Mouse (Mus musculus): ENCODE results near the gene Gm21987.

The Gm21987 gene

DNA sequence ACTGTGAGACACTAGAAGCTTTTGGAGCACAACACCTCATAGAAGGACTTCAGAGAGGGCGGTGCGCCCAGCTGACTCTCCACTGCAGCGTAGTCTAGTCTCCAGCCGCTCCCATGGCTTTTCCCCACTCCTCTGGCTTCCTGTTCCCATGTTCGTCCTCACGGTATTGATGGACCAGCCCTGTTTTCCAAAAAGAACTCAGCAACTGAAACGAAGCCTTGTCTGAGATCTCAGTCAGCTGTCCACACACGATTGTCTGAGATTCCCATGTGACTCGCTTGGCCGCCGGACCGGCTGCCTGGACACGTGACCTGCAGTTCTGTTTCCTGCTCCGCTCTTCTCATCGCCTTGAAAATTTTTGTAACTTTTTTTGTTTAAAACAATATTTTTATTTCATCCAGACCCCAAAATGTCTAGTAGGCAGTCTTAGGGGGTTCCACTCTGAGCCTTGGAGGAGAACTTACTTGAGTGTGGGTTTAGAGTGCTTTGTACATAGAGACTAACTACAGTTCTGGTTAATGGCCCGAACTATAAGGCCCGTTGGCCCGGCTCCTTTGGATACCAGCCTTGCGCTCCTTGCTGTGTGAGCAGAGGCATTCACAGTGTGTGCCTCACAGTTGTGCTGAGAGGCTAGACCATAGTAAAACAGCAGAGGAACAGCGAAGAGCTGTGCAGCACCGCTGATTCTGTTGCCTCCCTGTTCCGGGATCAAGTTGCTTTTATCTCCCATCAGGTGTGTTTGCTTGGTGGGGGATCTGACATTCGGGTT is 45.5 kb downstream of the Gm21987 start:
- peak; percentile 31 for DNase-seq (ENCODE audit: low read depth, low spot score)

DNA sequence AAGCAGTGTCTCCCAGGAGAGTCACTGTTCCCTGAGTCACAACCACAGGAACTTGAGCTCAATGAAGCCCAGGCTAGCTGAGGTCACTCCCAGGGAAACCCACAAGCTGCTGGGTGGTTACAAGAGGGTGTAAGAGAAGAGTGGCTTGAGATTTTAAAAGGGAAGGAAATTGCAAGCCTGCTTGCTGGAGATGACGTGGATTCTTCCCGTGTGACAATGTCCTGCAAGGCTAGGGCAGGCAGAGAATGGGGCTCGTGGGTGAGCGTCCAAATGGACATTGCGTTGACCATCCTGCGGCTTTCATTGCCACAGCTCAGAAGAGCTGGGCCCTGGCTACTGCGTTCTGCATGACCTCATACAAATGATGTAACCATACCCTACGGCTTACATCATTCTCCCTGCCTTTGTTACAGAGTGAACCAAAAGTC is 47.4 kb downstream of the Gm21987 start:
- no peak for DNase-seq (ENCODE audit: low read depth, low spot score)

DNA sequence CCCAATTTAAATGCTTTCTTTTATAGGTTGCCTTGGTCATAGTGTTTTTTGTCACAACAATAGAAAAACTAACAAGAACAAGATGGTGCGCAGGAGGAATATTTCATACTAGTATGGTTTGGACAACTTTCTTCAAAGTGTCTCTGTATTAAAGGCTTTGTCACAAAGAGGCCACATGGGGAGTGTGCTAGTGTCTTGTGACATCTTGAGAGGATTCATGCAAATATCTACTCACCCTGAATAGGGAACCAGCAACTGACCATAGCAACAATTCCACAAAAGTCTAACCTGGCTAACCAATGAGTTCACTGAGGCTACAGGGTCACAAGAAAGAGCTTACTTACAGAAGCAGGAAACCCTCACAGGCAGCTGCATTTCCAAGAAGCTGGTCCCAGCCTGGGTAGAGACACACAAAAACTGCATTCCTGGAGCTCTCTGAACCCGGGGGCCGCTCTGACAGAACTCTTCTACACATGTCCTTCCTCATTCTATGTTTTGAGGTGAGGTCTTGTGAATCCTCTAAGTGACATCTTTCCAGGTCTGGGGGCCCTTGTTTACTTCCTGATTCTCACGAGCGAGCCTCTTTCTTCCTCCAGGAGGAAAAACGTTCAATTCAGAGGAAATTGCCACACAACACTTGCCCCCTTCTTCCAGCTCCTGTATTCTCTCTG is 48.4 kb downstream of the Gm21987 start:
- DNase-seq (ENCODE audit: low read depth, low spot score): no peak

DNA sequence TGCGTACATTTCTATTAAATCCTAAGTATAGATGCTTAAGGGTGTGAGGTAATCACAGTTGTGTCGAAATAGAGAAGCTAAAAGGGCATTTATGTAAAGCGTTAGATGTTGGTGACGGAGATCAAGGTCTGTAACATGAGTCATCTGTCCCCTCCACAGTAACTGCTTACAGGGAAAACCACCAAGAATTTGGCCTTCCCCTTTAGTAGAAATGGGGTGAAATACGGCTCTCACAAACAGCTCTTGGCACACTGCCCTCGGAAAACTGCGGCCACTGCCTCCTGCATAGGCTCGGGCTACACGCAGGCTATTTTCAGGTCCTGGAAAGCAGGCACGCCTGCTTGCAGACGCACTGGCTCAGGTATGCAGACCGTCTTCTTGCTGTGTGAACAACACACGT is 49.3 kb downstream of the Gm21987 start:
- no peak for DNase-seq (ENCODE audit: low read depth, low spot score)

DNA sequence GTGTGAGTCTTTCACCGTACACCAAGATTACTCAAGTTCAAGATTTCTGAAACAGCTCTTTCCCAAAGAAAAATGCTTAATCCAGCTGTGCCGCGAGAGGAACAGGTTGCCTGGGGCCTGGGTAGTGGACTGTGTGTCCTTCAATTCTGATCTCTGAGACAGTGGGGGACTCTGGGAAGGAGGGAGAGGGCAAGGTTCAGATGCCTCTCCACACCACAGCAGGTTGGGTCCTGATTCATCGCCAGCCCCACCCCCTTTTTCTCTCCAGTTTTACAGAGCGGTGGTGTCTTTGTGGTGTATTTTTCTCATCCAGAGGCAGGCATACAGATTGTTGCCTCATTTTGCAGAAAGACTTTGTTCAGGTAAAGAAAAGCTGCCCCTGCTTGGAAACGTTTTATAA is 51.4 kb downstream of the Gm21987 start:
- DNase-seq (ENCODE audit: low read depth, low spot score): no peak

DNA sequence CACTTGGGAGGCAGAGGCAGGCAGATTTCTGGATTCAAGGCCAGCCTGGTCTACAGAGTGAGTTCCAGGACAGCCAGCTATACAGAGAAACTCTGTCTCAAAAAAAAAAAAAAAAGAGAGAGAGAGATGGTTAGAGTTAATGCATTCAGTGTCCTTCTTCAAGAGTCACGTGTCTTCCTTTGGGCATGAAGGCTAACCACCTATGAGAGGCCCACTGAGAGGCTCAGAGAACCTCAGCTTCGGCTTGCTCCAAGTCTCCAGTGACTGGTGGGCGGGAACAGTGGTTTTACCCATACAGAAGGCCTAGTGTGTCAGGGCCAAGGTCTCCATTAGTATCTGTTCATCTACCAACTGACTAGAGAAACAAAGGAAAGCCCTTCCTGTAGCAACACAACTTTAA is 52.2 kb downstream of the Gm21987 start:
- no peak for DNase-seq (ENCODE audit: low read depth, low spot score)

DNA sequence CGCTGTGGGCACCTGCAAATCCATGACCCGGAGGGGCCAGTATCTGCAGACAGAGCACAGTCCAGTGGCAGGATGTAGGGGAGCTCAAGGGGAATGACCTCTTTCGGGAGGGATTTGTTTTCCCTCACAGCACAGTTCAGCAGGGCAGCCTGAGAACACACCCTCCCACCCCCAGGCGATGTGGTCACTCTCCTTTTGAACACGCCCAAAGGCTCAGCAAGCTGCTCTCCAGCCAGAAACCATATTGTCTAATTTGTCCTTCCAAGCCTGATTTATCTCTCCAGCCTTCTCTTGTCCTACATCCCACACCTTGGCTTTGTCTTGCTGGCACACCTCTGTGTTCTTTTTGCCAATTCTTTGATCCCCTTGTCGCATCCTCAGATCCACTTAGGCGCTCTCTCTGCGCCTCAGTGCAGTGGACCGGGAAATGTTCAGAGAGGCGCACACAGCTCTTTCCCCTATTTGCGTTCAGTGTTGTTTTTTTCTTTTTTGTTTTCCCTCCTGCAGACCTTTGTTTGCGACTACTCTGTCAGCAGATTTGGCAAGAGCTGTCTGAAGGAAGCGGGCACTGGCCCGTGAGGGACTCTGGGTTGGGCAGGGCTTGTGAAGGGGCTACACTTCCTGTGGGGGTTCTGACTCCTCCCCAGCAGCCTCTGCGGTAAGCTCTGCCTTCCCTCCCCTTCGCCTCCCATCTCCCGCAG is 52.8 kb downstream of the Gm21987 start:
- no peak for DNase-seq (ENCODE audit: low read depth, low spot score)

DNA sequence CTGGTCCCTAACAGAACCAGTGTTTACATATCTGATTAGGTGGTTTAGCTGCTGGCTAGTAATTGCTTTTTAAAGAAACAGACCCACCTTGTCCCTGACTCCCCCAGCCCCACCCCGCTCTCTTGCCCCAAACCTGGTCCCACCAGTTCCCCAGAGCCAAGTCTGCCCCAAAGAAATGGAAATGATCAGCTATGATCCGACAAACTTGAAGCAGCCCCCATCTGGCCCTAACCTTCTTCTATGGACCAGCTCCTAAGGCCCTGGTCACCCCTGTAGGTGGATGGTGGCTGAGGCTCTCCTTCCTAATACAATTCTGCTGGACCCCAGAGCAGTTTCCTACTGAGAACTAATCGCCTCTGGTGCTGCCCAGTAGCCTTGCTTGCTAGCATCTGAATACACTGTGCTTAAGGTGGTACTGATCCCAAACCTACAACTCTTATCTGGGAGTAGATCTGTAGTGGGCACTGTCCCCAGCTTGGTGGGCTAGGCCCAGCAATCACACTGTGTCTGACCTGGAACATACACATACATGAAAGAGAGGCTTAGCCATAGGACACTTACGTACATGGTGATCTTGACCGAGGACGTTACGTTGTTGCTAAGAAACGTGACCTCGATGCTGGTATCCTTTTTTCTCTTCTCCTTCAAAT is 53.6 kb downstream of the Gm21987 start:
- DNase-seq (ENCODE audit: low read depth, low spot score): no peak

DNA sequence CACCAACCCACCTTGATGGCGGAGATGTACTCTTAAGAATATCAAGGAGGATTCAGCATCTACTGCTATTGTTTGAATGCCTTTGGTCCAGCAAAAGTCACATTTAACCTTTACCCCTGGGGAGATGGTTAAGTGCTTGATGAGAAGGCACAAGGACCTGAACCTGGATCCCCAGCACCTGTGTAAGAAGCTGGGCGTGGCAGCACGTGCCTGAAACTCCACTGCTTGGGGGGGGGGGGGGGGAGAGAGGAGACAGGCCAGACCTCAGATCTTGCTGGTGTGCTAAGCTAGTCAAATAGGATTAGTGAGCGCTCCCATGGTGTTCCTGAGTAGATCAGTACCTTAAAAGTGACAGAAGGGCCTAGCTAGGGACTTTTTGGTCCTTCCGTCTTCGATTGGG is 54.6 kb downstream of the Gm21987 start:
- no peak for DNase-seq (ENCODE audit: low read depth, low spot score)

DNA sequence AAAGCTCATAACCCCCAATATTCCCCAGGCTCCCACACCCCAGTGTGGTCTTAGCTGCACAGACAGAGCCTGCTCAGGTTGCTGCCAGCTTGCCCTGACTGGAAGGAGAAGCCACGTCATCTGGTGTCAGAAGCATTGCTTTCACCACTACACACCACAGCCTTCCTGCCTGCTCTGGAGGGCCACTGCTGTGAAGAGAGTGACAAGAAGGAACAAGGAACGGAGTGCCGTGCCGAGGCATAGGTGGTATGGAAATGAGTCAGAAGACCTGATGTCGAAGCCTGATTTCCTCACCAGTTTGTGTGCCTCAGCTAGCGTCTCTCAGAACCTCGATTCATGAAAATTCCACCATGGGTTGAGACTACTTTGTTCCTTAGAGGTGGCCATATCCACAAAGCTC is 56.8 kb downstream of the Gm21987 start:
- DNase-seq (ENCODE audit: low read depth, low spot score): no peak

DNA sequence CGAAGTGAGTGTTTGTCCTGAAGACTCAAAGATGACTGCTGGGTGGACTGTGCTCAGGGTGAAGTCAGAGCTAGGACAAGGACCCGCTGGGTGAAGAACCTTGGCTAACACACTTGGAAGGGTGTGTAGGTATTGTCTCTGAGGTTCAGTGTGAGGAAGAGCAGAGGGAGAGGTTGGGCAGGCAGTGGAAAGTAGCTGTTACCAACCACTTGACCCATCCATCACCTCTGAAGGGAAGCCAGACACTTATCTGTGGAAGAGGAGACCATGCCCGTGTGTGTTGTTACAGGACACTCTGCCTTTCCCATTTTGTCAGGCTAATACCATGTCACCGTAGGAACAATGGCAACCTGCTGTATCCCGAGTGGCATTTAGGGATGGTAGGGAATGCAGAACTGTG is 59.5 kb downstream of the Gm21987 start:
- no peak for DNase-seq (ENCODE audit: low read depth, low spot score)

DNA sequence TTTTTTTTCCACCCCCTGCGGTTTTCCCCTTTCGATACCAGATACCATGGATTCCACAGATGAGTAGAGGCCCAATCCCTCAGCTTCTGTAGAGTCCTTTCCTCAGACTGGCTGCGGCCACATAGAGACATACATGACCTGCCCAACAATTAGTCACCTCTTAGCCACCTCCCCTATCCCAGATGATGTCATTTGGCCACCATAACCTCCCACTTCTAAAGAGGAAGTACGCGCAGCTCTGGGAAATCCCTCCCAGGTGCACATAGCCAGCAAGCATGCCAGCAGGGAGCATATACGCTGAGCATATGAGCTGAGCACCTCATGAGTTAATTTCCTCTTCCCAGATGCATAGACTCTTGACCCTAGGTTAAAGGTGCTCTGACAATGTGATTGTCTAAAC is 59.9 kb downstream of the Gm21987 start:
- DNase-seq (ENCODE audit: low read depth, low spot score): no peak

DNA sequence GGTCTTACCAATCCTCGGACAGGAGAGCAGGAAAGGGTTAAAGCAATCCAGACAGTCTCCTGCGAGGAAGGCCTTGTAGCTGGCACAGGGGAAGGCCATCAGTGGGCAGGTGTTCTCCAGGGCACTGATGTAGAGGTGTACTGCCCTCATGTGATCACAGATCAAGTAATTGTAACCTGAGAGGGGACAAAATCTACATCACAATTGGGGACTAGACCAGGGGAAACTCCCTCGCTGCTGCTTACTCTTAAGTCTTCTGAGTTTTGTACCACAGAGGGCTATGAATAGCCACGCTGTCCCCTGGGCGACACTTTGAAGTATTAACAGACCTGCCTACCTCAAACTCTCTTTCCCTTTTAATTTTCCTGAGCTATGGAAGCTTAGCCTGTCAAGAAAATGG is 60.7 kb downstream of the Gm21987 start:
- no peak for DNase-seq (ENCODE audit: low read depth, low spot score)

DNA sequence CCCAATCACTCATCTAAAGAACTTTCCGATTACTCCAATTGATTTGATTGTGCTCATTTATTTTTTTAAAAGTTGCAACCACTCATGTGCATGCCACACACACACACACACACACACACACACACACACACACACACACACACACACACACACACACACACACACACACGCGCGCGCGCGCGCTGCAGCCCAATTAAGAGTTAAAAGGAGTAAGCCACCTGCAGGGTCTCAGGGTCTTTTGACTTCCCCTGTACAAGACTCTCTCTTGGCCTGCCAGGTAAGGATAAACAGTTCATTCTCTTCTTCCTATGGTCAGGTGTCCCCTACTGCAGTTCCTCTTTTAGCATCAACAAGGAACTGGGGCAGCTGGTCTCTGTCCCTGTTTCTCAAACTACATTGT is 61.6 kb downstream of the Gm21987 start:
- DNase-seq (ENCODE audit: low read depth, low spot score): no peak
